Mouse (Mus musculus): ENCODE data around the gene Ciita. TPM values are rescaled to one million over a fixed set of nuclear protein-coding genes. Genes with fewer than 3 reads are reported as not detected.

Ciita gene
- total RNA-seq, 1 experiment = 0.22 TPM

GRCm38 (mm10) chr16:10438055-10438454, 41.8 kb upstream of the Ciita start:
- Histone ChIP-seq H3K36me3 (ENCODE audit: control insufficient read depth, insufficient read depth, low read length, poor library complexity, severe bottlenecking) (no peaks in the 10 kb centered on the region), H3K27ac (ENCODE audit: insufficient read depth, low read depth, low read length, poor library complexity, severe bottlenecking) (no peak overlapping the region), H3K4me1 (ENCODE audit: control insufficient read depth in 2 of 2, insufficient read depth in 2 of 2, low read length in 2 of 2, poor library complexity in 1 of 2) (no peaks in the 10 kb centered on the region), H3K4me3 (ENCODE audit: insufficient read depth in 1 of 2, low read depth in 1 of 2, low read length in 2 of 2, poor library complexity in 1 of 2, severe bottlenecking in 1 of 2) (no peak overlapping the region), H3K9ac (ENCODE audit: insufficient read depth, low read depth, low read length, poor library complexity, severe bottlenecking) (no peak overlapping the region), H3K9me3 (ENCODE audit: control insufficient read depth, insufficient read depth, low read depth, low read length) (no peaks in the 10 kb centered on the region)
- in situ Hi-C loops (cut with MboI; ENCODE audit: low sequenced_read_pairs in 2 of 2, unreplicated experiment in 2 of 2) = no loop called here
- no peak for TF ChIP-seq MAFK (IDR thresholded peaks at IDR 0.05; ENCODE audit: insufficient read depth, low read depth, low read length)
- no peak for TF ChIP-seq HCFC1 (IDR thresholded peaks at IDR 0.05; ENCODE audit: borderline replicate concordance, insufficient read depth, low read length)
- no peak for TF ChIP-seq CHD2 (IDR thresholded peaks at IDR 0.05; ENCODE audit: low read depth, low read length)
- TF ChIP-seq ZC3H11A (IDR thresholded peaks at IDR 0.05; ENCODE audit: borderline replicate concordance, low read depth, low read length) = no peak
- no peak for TF ChIP-seq ZNF384 (IDR thresholded peaks at IDR 0.05; ENCODE audit: low read depth, low read length)
- DNase-seq (ENCODE audit: low read depth, low spot score) = no peak

GRCm38 (mm10) chr16:10441328-10441727, 38.5 kb upstream of the Ciita start:
- Histone ChIP-seq H3K27ac (ENCODE audit: insufficient read depth, low read depth, low read length, poor library complexity, severe bottlenecking) (no peak overlapping the region), H3K9me3 (ENCODE audit: control insufficient read depth, insufficient read depth, low read depth, low read length) (no peaks in the 10 kb centered on the region), H3K9ac (ENCODE audit: insufficient read depth, low read depth, low read length, poor library complexity, severe bottlenecking) (no peak overlapping the region), H3K36me3 (ENCODE audit: control insufficient read depth, insufficient read depth, low read length, poor library complexity, severe bottlenecking) (no peaks in the 10 kb centered on the region), H3K4me3 (ENCODE audit: insufficient read depth in 1 of 2, low read depth in 1 of 2, low read length in 2 of 2, poor library complexity in 1 of 2, severe bottlenecking in 1 of 2) (no peak overlapping the region), H3K4me1 (ENCODE audit: control insufficient read depth in 2 of 2, insufficient read depth in 2 of 2, low read length in 2 of 2, poor library complexity in 1 of 2) (peaks cover 0 to 3% of the 10 kb centered on the region in 2 experiments; a peak in 1 of 4 replicates)
- in situ Hi-C loops (cut with MboI; ENCODE audit: low sequenced_read_pairs in 2 of 2, unreplicated experiment in 2 of 2) = no loop called here
- TF ChIP-seq MAFK (IDR thresholded peaks at IDR 0.05; ENCODE audit: insufficient read depth, low read depth, low read length) (0 out of 2 replicates have a peak, but pooled peaks have one; percentile 49), CHD2 (IDR thresholded peaks at IDR 0.05; ENCODE audit: low read depth, low read length) (no peak)
- no peak for DNase-seq (ENCODE audit: low read depth, low spot score)

- Histone ChIP-seq H3K4me1 (ENCODE audit: control insufficient read depth in 2 of 2, insufficient read depth in 2 of 2, low read length in 2 of 2, poor library complexity in 1 of 2) (peaks cover 0 to 7% of the 10 kb centered on the region in 2 experiments; a peak in 2 of 4 replicates), H3K27ac (ENCODE audit: insufficient read depth, low read depth, low read length, poor library complexity, severe bottlenecking) (no peak overlapping the region), H3K9ac (ENCODE audit: insufficient read depth, low read depth, low read length, poor library complexity, severe bottlenecking) (no peak overlapping the region), H3K4me3 (ENCODE audit: insufficient read depth in 1 of 2, low read depth in 1 of 2, low read length in 2 of 2, poor library complexity in 1 of 2, severe bottlenecking in 1 of 2) (no peak overlapping the region), H3K36me3 (ENCODE audit: control insufficient read depth, insufficient read depth, low read length, poor library complexity, severe bottlenecking) (no peaks in the 10 kb centered on the region), H3K9me3 (ENCODE audit: control insufficient read depth, insufficient read depth, low read depth, low read length) (no peaks in the 10 kb centered on the region)
- DNase-seq (ENCODE audit: low read depth, low spot score) = no peak
- TF ChIP-seq MAFK (IDR thresholded peaks at IDR 0.05; ENCODE audit: insufficient read depth, low read depth, low read length) (no peak), ZC3H11A (IDR thresholded peaks at IDR 0.05; ENCODE audit: borderline replicate concordance, low read depth, low read length) (no peak), ZNF384 (IDR thresholded peaks at IDR 0.05; ENCODE audit: low read depth, low read length) (no peak), HCFC1 (IDR thresholded peaks at IDR 0.05; ENCODE audit: borderline replicate concordance, insufficient read depth, low read length) (no peak), CHD2 (IDR thresholded peaks at IDR 0.05; ENCODE audit: low read depth, low read length) (no peak)
- in situ Hi-C loops (cut with MboI; ENCODE audit: low sequenced_read_pairs in 2 of 2, unreplicated experiment in 2 of 2) = no loop called here
Measured at GRCm38 (mm10) chr16:10441761-10442160, 38.1 kb upstream of the Ciita start.

GRCm38 (mm10) chr16:10443723-10444122, 36.1 kb upstream of the Ciita start:
- Histone ChIP-seq H3K36me3 (ENCODE audit: control insufficient read depth, insufficient read depth, low read length, poor library complexity, severe bottlenecking) (no peaks in the 10 kb centered on the region), H3K4me3 (ENCODE audit: insufficient read depth in 1 of 2, low read depth in 1 of 2, low read length in 2 of 2, poor library complexity in 1 of 2, severe bottlenecking in 1 of 2) (no peak overlapping the region), H3K4me1 (ENCODE audit: control insufficient read depth in 2 of 2, insufficient read depth in 2 of 2, low read length in 2 of 2, poor library complexity in 1 of 2) (peaks cover 0 to 14% of the 10 kb centered on the region in 2 experiments; a peak in 2 of 4 replicates), H3K9me3 (ENCODE audit: control insufficient read depth, insufficient read depth, low read depth, low read length) (no peaks in the 10 kb centered on the region), H3K27ac (ENCODE audit: insufficient read depth, low read depth, low read length, poor library complexity, severe bottlenecking) (no peak overlapping the region), H3K9ac (ENCODE audit: insufficient read depth, low read depth, low read length, poor library complexity, severe bottlenecking) (no peak overlapping the region)
- no peak for DNase-seq (ENCODE audit: low read depth, low spot score)
- in situ Hi-C loops (cut with MboI; ENCODE audit: low sequenced_read_pairs in 2 of 2, unreplicated experiment in 2 of 2) = no loop called here
- no peak for TF ChIP-seq ZC3H11A (IDR thresholded peaks at IDR 0.05; ENCODE audit: borderline replicate concordance, low read depth, low read length)

- Histone ChIP-seq H3K4me1 (ENCODE audit: control insufficient read depth in 2 of 2, insufficient read depth in 2 of 2, low read length in 2 of 2, poor library complexity in 1 of 2) (peaks cover 0 to 14% of the 10 kb centered on the region in 2 experiments; a peak in 2 of 4 replicates), H3K27ac (ENCODE audit: insufficient read depth, low read depth, low read length, poor library complexity, severe bottlenecking) (no peak overlapping the region), H3K36me3 (ENCODE audit: control insufficient read depth, insufficient read depth, low read length, poor library complexity, severe bottlenecking) (no peaks in the 10 kb centered on the region), H3K9ac (ENCODE audit: insufficient read depth, low read depth, low read length, poor library complexity, severe bottlenecking) (peak overlapping the region; percentile 27; the same call in 1 of the 2 replicates), H3K4me3 (ENCODE audit: insufficient read depth in 1 of 2, low read depth in 1 of 2, low read length in 2 of 2, poor library complexity in 1 of 2, severe bottlenecking in 1 of 2) (peak overlapping the region; percentile 46 to 69), H3K9me3 (ENCODE audit: control insufficient read depth, insufficient read depth, low read depth, low read length) (no peaks in the 10 kb centered on the region)
- DNase-seq (ENCODE audit: low read depth, low spot score) = peak; percentile 6
- in situ Hi-C loops (cut with MboI; ENCODE audit: low sequenced_read_pairs in 2 of 2, unreplicated experiment in 2 of 2) = no loop called here
- no peak for TF ChIP-seq HCFC1 (IDR thresholded peaks at IDR 0.05; ENCODE audit: borderline replicate concordance, insufficient read depth, low read length)
- TF ChIP-seq CHD2 (IDR thresholded peaks at IDR 0.05; ENCODE audit: low read depth, low read length) = no peak
- no peak for TF ChIP-seq ZNF384 (IDR thresholded peaks at IDR 0.05; ENCODE audit: low read depth, low read length)
- no peak for TF ChIP-seq ZC3H11A (IDR thresholded peaks at IDR 0.05; ENCODE audit: borderline replicate concordance, low read depth, low read length)
- no peak for TF ChIP-seq MAFK (IDR thresholded peaks at IDR 0.05; ENCODE audit: insufficient read depth, low read depth, low read length)
Measured at GRCm38 (mm10) chr16:10446573-10447263, 33.1 kb upstream of the Ciita start.
